Mouse (Mus musculus) kidney, adult 9 months (tissue): Measurements from ENCODE around the gene Myocos.
"Not testable (repeated sequence)": the region's sequence is repeated elsewhere in the genome, so short reads cannot be mapped to it uniquely, and the experiment has no call there.

Source experiments
- DNase-seq: peaks from one replicate; pipeline ENCODE4 v3.0.0; 2022

Myocos gene

GRCm38 (mm10) chr1:162658119-162658518, at the start of gene Myocos:
Myocos (minus strand) TSS chr1:162658219.
- DNase-seq: no peak

GRCm38 (mm10) chr1:162700389-162701066, 42.5 kb upstream of the Myocos start:
- DNase-seq: no peak

DNA sequence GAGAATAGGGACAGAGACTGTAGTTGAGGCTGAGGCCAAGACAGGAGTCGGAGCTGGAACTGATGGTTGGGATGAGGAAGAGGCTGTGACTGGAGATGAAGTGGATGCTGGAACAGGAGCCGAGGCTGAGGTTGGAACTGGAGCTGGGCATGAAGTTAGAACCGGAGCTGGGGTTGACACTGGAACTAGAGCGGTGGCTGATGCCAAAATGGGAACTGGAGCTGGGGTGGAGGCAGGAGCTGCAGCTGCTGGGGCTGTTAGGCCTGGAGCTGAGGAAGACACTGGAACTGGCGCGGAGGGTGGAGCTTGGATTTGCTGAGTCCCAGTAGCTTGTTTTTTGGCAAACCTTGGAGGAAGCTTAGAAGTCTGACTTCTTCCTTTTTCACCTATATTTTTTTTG, 39.8 kb upstream of the Myocos start:
- no peak for DNase-seq

- no peak for DNase-seq
These were observed 35.7 kb upstream of the Myocos start for GRCm38 (mm10) chr1:162693721-162694120.

- DNase-seq: no peak
These were observed 7.6 kb upstream of the Myocos start for GRCm38 (mm10) chr1:162665486-162666174.

DNA sequence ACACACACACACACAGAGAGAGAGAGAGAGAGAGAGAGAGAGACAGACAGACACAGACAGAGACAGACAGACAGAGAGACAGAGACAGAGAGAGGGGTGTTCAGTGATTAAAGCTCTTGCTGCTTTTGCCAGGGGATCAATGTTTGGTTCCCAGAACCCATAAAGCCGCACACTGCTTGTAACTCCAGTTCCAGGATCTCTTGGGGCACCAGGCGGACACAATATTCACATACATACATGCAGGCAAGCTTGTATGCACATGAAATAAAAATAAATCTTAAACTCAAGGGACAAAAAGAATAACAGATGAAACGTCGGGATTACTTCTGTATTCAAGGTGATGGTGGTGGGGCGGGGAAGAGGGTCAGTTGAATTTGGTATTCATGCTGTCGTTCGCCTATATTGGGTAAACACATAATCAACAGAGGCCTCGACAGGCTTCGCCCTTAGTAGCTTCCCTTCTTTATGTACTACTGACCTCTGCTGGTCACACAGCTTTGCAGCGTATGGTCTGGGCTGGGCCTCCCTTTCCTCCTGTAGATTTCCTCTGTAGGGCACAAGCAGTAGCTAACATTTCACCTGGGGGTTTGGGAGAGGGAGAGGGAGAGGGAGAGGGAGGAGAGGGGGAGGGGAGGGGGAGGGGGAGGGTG, 6.9 kb upstream of the Myocos start:
- peak; percentile 81 for DNase-seq

- DNase-seq: no peak
These were observed 2.3 kb upstream of the Myocos start for GRCm38 (mm10) chr1:162660276-162660860.

DNA sequence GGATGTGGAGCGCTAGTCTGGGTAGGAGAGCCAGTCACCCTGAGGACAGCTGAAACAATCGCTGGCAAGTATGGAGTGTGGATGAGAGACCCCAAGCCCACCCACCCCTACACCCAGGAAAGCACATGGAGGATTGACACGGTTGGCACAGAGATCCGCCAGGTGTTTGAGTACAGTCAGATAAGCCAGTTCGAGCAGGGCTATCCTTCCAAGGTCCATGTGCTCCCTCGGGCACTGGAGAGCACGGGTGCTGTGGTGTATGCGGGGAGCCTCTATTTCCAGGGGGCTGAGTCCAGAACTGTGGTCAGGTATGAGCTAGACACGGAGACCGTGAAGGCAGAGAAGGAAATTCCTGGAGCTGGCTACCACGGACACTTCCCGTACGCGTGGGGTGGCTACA, 9.6 kb downstream of the Myocos start:
- DNase-seq: no peak

- no peak for DNase-seq
These were observed 11.8 kb downstream of the Myocos start for GRCm38 (mm10) chr1:162646083-162646686.

DNA sequence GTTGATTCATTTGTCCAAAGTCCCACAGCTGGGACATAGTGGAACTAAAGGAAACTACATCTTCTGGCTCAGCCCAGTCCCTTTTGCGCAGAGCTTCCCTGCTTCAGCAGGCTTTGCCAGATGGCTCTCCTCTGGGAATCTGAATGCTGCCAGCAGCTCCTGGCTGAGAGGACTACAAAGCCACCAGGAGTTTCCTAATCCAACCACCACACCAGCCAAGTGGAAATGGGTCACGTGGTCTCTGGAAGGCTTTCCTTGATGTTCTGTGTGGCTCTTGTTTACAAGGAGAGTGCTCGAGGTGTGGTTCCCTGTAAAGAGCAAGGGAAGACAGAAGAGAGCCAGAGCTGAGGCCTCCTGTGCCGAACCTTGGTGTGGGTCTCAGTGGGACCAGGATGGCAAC, 14.3 kb downstream of the Myocos start:
- DNase-seq: peak; percentile 38

DNA sequence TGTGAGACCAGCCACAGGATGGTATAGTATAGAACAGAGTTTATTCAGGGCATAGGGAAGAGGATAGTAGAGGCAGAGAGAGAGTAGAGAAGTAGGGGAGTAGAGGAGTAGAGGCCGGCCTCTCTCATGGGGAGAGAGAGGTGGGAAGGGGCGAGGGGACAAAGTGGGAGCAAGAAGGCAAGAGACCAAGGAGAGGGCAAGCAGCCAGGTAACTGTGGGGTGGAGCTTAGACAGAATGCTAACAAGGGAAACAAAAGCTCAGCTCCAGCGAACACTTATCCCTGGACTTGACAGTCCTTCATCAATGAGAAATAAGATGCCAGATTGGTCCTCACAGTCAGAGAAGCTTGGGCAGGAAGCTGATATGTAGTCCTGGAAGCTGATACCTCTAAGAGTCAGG, 15.4 kb downstream of the Myocos start:
- no peak for DNase-seq

DNA sequence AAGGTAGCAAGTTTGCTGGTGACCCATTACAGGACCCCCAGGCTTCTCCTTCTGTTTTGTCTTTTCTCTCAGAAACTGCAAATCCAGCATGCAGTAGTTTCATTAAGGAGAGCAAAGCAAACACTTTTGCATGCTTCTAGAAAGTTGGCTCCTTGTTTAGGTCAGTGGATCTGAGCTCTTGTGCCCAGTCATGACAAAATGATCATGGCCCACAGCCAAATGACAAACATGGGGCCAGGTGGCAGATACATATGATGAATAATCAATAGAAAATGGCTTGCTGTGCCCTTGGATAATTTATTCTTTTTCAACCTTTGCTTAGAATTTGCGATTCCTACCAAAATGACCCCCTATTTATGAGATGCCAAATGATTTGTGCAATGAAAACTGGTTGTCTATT, 18.2 kb downstream of the Myocos start:
- no peak for DNase-seq

GRCm38 (mm10) chr1:162639051-162639750, 18.8 kb downstream of the Myocos start, which contains the start of gene Myoc:
Myoc (plus strand) TSS chr1:162639155.
- no peak for DNase-seq

DNA sequence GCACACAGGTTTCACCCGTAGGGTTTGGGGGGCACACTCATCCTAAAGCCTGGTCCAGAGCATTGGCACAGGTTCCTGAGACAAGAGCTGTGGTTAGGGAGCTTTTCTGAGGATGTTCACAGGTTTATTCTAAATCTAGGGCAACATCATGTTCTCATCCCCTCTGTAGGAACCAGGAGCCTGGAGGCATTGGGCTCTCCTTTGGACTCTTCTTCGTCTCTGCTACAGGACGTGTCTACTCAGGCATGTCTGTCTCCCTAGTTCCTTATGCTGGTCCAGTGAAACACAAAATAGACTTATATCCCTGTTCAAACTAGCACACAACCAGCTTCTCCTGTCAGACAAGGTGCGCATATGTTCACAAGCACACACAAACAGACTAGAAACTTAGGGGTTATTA, 19.5 kb downstream of the Myocos start:
- DNase-seq: no peak

DNA sequence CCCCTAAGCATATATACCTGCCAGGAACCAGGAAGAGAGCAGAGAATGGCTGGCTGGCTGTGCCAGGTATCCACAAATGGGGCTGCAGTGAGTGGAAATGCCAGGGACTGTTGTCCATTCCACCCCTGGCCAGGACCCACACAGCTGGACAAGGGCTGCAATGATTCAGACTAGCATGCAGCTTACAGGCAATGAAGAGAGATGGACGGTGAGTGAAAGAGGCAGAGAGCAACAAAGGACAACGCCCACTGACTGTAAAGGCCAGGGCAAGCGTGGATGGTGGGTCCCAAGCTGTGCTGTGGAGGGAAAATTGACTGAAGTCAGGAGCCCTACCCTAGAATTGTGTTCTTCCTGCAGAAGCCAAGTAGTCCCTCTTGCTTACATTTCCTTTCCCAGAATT, 21.5 kb downstream of the Myocos start:
- DNase-seq: no peak

DNA sequence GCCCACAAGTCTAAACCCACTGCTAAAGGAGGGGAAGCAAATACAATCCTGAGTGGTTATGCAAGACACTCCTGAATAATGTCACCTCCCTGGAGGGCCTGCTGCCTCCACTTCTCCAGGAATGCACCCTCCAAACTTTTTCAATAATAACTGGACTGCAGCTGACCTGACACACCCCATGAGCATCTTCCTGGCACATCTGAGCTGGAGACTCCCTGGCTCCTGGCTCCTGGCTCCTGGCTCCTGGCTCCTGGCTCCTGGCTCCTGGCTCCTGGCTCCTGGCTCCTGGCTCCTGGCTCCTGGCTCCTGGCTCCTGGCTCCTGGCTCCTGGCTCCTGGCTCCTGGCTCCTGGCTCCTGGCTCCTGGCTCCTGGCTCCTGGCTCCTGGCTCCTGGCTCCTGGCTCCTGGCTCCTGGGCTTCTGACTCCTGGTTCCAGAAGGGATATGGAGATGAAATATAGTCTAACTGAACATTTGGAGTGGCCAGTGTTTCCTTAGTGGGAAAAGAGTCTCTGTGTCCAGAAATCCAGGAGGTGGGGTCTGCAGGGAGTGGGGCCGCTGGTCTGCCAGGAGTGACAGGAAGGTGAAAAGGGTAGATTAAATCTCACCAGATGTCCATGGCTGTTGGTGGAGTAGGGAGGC, 22.6 kb downstream of the Myocos start:
- DNase-seq: not testable (repeated sequence)

DNA sequence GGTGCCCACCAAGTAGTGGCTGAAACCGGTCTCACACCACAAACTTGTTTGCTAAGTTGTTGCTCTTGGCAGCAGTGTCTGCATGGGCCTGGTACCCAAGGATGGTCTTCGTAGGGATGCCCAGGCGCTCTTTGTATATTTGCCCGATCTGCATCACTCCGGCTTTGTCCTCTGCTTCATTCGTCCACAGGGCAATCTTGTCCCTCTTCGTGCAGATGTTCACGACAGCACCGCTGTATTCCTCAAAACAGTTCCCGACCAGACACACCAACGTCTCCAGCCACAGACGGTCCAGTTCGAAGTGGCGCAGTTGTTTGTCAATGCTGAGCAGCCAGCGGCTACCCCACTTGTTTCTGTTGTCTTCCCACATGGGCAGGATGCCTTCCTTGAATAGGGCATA, 29.7 kb downstream of the Myocos start:
- DNase-seq: not testable (repeated sequence)

DNA sequence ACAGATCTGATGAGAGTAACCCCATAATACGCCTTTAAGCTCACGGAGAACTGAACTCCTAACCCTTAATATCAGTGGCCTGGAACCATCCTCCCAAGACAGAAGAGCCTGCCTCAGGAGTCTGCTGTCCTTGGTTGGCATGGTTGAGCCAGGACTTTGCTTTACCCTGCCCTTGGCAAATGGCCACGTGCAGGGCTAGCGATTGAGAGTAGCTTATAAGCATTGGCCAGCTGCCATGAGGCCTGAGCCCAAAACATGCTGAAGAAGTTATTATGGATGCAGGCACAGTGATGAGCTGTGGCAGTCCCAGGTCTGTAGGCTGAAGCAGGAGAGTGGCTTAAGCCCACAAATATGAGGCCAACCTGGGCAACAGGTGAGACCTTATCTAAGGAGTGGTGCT, 30.2 kb downstream of the Myocos start:
- peak; percentile 37 for DNase-seq

DNA sequence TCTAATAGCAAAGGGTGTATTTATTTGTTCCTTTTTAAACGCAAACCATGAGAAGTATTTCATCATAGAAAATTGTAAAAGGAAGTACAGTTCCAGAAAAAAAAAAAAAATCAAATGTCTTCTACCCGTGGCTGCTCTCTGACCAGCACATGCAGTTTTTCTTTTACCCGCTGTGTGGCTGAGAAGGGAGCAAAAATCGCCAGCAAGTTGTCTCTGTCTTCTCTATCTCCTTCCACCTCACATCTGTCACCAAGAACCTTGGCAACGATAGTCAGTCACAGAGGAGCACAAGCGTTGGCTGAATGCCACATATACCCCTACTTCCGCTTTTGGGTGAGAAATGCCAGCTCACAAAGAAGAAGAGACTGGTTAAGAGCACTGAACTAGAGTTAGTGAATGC, 32.8 kb downstream of the Myocos start:
- no peak for DNase-seq

DNA sequence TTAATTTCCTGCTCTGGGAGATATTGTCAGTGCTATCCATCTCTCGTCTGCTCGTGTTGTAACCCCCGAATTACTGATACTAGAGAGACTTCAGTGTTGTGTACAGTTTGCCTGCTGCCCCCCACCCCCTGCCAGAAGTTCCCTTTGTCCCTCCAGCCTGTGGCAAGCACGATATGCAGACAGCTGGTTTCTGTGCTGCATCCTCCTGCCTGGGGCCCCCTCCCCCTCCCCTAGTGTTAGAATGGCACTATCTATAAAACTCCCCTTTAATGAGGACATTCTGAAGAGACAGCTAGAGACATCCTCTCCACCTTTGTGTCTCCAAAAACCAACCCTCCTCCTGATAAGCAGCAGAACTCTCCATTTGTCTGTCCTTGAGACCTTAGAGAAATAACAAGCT, 34.1 kb downstream of the Myocos start:
- DNase-seq: no peak

DNA sequence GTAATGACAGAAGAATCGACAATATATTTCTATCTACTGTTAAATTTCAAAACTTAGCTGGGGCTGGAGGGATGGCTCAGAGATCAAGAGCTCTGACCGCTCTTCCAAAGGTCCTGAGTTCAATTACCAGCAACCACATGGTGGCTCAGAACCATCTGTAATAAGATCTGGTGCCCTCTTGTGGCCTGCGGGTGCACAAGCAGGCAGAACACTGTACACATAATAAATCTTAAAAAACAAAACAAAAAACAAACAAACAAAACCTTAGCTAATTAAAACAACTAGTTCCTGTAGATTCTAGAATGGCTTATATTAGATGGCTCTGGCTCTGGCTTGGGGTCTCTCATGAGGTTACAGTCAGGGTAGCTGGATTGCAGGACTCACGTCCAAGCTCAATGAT, 37.5 kb downstream of the Myocos start:
- no peak for DNase-seq

DNA sequence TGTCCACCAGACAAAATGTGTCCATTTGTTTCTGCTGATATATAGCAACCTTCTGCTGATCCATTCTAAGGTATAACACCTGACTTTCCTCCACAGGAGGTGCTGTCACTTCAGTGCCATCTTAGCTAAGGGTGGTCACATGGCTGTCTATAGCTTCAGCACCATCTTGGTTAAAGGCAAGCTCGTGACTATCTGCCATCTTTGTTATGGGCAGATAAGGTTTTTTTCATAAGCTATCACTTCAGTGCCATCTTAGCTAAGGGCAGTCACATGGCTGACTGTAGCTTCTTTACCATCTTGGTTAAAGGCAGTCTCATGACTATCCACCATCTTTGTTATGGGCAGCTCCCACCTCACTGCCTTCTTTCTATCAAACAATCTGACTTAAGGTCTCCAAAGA, 42.5 kb downstream of the Myocos start:
- DNase-seq: peak; percentile 18
